Comparison of ENCODE assay signal across 8 mouse cellular contexts in genomic region chr6:47672741-47673140, GRCm38 (mm10).
A peak's percentile ranks its signal among the peaks of the same experiment; 100 is the strongest.
DNase-seq lines count a peak whose midpoint lies in the region; ATAC-seq and TF ChIP-seq lines count a peak whose summit lies in the region.
"Not testable (repeated sequence)": the region's sequence is repeated elsewhere in the genome, so short reads cannot be mapped to it uniquely, and the experiment has no call there.

No protein-coding gene starts in this region.

- H3K9me3 ChIP-seq in heart, embryonic 13.5 days = not testable (repeated sequence)

- not testable (repeated sequence) for ATAC-seq in heart, embryonic 13.5 days (ENCODE audit: extremely low read depth, insufficient number of reproducible peaks, low FRiP score, low TSS enrichment)

- TF ChIP-seq POLR2A in embryonic fibroblast, embryonic 13.5 days (IDR thresholded peaks at IDR 0.05; ENCODE audit: low read depth, low read length); kidney, adult 2 months (IDR thresholded peaks at IDR 0.05; ENCODE audit: low read depth, low read length): not testable (repeated sequence)

- H3K4me3 ChIP-seq in embryonic fibroblast, embryonic 13.5 days (ENCODE audit: insufficient read depth, low read length) = peak overlapping the region; percentile 27; the same call in 1 of the 2 replicates
- peak overlapping the region; percentile 43 for H3K4me3 ChIP-seq in heart, embryonic 13.5 days
- H3K4me3 ChIP-seq in kidney, adult 2 months (ENCODE audit: insufficient read depth, low read depth, low read length) = peak overlapping the region; percentile 37

- intact Hi-C loops in left cerebral cortex, postnatal 14 days (cut with DNase I) = not testable (repeated sequence)

- H3K4me1 ChIP-seq in embryonic fibroblast, embryonic 13.5 days (ENCODE audit: control insufficient read depth, insufficient read depth, low read length); heart, embryonic 13.5 days; kidney, adult 2 months (ENCODE audit: control insufficient read depth, insufficient read depth, low read length): not testable (repeated sequence)

- H3K27ac ChIP-seq in embryonic fibroblast, embryonic 13.5 days (ENCODE audit: insufficient read depth, low read length); heart, embryonic 13.5 days (replicated peaks); kidney, adult 2 months (ENCODE audit: insufficient read depth, low read depth, low read length): not testable (repeated sequence)

- H3K36me3 ChIP-seq in heart, embryonic 13.5 days; kidney, adult 2 months (ENCODE audit: control insufficient read depth, insufficient read depth, low read length): not testable (repeated sequence)

- not testable (repeated sequence) for TF ChIP-seq CTCF in embryonic fibroblast, embryonic 13.5 days (IDR thresholded peaks at IDR 0.05; ENCODE audit: borderline replicate concordance, insufficient read depth, low read length); kidney, adult 2 months (conservative IDR thresholded peaks at IDR 0.05; ENCODE audit: insufficient read depth, insufficient read length, low read depth, low read length)

- H3K27me3 ChIP-seq in heart, embryonic 13.5 days (replicated peaks); kidney, adult 2 months (replicated peaks; ENCODE audit: control insufficient read depth, insufficient read depth, low read length): not testable (repeated sequence)

- peak overlapping the region; percentile 59 for H3K9ac ChIP-seq in heart, embryonic 13.5 days

- peak; percentile 63 for DNase-seq in adrenal gland, postnatal 14 days
- DNase-seq in kidney, adult 2 months = not testable (repeated sequence)
- DNase-seq in left cerebral cortex, postnatal 14 days (ENCODE audit: low spot score in 2 of 2) = peak; percentile 16 to 39
- DNase-seq in lung, postnatal 14 days = peak; percentile 22
- DNase-seq in right cerebral cortex, postnatal 4 days = peak; percentile 47
- DNase-seq in urinary bladder, postnatal 10 days (ENCODE audit: low spot score) = peak; percentile 21

- WGBS in heart, embryonic 13.5 days = 11% methylated on average over 14 of the region's 33 CpGs
- WGBS in kidney, adult 2 months = 5% methylated on average over 11 of the region's 33 CpGs

- peak overlapping the region; percentile 58 for H3K4me2 ChIP-seq in heart, embryonic 13.5 days
